Mouse (Mus musculus) c-Kit-positive CD71-positive TER-119-positive erythroid progenitor cells, embryonic 14.5 days (primary cell): ENCODE results near the gene Fyn.
A peak's percentile ranks its signal among the peaks of the same experiment; 100 is the strongest.

ENCODE experiments used
- DNase-seq: peaks from one replicate; pipeline ENCODE4 v3.0.0-alpha.2; 2013; ENCODE audit warnings: low spot score

Gene Fyn

DNA sequence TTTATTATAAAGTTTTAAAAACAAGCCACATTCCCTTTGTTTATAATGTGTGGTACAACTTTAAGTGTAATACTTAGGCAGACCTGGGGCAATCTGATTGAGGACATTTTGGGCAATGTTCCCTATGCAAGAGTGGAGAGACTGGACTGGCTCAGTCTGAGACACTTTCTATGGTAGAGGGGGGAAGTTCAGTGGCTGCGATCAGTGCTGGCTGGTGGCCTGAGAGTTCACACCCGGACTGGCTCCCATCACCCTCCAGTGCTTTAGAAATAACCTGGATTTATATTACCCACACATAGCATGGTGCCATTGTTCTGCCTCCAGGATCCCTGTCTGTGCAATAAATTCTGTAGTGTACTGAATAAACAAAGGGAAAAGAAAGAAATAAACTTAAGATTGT is 243.5 kb downstream of the Fyn start:
- no peak for DNase-seq

DNA sequence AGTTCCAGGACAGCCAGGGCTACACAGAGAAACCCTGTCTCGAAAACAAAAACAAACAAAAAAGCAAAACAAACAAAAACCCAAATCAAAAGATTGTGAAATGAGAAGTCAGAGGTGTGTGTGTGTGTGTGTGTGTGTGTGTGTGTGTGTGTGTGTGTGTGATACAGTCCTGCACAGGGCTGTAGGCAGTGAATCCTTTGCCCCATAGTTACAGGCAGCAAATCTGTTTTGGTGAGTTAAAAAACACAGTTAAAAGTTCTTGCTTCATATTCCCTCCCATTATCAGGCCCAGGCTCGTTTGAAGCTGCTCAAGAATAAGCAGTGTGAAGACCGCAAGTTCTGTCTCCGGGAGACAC is 244.0 kb downstream of the Fyn start, which contains the start of gene Traf3ip2:
TSS of gene Traf3ip2 (plus strand) at position 302 of the 356 bp plus-strand sequence.
- DNase-seq, result no peak

DNA sequence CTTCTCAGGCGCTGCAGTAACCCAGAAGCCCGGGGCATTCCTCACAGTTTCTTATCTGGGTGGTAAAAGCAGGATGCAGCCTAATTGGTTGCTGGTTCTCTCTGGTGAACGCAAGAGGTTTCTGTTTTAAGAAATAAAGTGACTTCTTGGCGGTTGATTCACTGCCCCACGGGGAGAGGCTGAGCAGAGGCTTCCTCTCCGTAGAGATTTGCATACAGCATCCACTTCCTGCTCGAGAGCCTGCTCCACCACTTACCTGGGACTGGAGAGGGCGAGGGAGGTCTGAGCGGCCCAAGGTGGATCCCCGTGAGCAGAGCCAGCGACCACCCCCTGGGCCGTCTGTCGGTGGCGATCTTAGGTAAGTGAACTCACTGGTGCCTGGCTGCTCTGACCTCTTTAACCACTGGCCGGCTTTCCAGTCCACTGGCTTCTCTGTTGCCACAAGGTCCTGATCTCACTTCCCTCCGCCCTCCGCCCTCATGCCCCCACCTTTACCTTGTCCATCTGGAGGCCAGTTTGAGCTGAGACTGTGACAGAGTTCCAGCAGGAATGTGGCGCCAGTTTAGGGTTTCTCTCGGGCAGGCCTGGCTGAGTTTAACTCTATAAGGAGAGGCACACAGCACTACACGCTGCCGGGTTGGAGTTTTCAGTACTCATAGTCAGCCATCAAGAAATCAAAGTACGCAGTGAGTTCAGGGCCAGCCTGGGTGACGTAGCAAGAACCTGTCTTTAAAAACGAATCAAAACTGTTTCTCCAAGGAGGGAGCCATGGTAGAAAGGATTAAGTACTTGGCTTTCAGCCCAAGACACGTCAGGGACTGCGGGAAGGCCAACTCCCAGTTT is 244.6 kb downstream of the Fyn start:
- peak; percentile 3 for DNase-seq

GRCm38 (mm10) chr10:39613973-39614372 is 245.3 kb downstream of the Fyn start:
- no peak for DNase-seq

DNA sequence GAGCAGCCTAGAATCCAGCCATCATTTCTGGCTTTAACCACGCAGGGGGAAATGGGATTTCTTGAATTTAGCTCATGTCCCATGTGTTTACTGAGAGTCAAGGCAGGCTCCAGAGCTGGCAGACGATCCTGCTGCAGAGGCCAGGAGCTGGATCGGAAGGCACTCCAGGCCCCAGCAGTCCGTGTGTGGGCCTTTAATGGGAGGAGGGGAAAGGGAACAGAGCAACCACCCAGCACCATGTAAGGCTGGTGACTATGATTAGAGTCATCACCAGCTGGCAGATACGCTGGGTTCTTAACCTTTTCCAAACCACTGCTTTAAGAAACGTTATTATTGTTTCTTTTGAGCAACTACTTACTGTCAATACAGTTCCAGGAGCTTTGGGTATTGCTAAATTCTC is 246.0 kb downstream of the Fyn start:
- no peak for DNase-seq
